Mouse (Mus musculus) liver, embryonic 16.5 days (tissue): ENCODE measurements around the gene Scaper. TPM values are rescaled to one million over a fixed set of nuclear protein-coding genes. Genes with fewer than 3 reads are reported as not detected.

Source experiments
- ATAC-seq: fragments of 200-750 bp; cut with Nextera tagmentation; 2 replicates; pipeline ENCODE4 v1.8.0; 2017; ENCODE audit warnings: low read depth, mild to moderate bottlenecking, moderate number of reproducible peaks, moderate library complexity
- H3K27ac ChIP-seq: fragments of 300-500 bp; sonication (generic); 2 replicates; pipeline ENCODE4 v1.5.1; 2014; ENCODE audit warnings: mild to moderate bottlenecking, low read length
- H3K27me3 ChIP-seq: fragments of 300-500 bp; sonication (generic); 2 replicates; pipeline ENCODE4 v1.6.1; 2014; ENCODE audit warnings: low read depth, low read length, mixed read lengths; ENCODE audit not compliant: control insufficient read depth, insufficient read depth
- H3K36me3 ChIP-seq: fragments of 300-500 bp; sonication (generic); 2 replicates; pipeline ENCODE4 v1.6.1; 2014; ENCODE audit warnings: mild to moderate bottlenecking; ENCODE audit not compliant: control insufficient read depth, insufficient read depth
- H3K4me1 ChIP-seq: fragments of 300-500 bp; sonication (generic); 2 replicates; pipeline ENCODE4 v1.6.1; 2014; ENCODE audit warnings: low read depth, low read length, mixed read lengths; ENCODE audit not compliant: control insufficient read depth
- H3K4me2 ChIP-seq: fragments of 300-500 bp; sonication (generic); 2 replicates; pipeline ENCODE4 v1.6.1; 2014; ENCODE audit warnings: low read depth, low read length, mixed read lengths
- H3K4me3 ChIP-seq: fragments of 300-500 bp; sonication (generic); 2 replicates; pipeline ENCODE4 v1.5.1; 2014; ENCODE audit warnings: low read depth, mild to moderate bottlenecking, low read length
- H3K9ac ChIP-seq: fragments of 300-500 bp; sonication (generic); 2 replicates; pipeline ENCODE4 v1.6.1; 2014; ENCODE audit warnings: low read depth, low read length
- H3K9me3 ChIP-seq: fragments of 300-500 bp; sonication (generic); replicated peaks from 2 replicates; pipeline ENCODE4 v1.6.1; 2016; ENCODE audit warnings: low read length; ENCODE audit not compliant: control insufficient read depth
- WGBS: fragments of 180-500 bp; shearing (Covaris S2); extraction: QIAGEN DNeasy Blood & Tissue Kit; methylation state at CpG from one replicate; pipeline ENCODE4 v1.1.7; 2014; ENCODE audit not compliant: insufficient replicate concordance; 5-methylcytosine and 5-hydroxymethylcytosine counted together
- polyA plus RNA-seq: library from polyadenylated mRNA; unstranded; fragments of >200 nt; fragmentation: Nextera tagmentation; extraction: Ambion mirVana; gene quantifications from 2 replicates; pipeline ENCODE4 v1.2.1, GENCODE M21; 2015

Scaper gene
- polyA plus RNA-seq, 1 experiment from 2014 or later, result 1.8 TPM

- no peak overlapping the region for H3K9ac ChIP-seq
- no peak overlapping the region for H3K27ac ChIP-seq
- no peak overlapping the region for H3K4me3 ChIP-seq
- H3K27me3 ChIP-seq, result peaks cover 79% of the 10 kb centered on the region
- ATAC-seq, result no peak
- H3K4me1 ChIP-seq, result peaks cover 11% of the 10 kb centered on the region
- H3K4me2 ChIP-seq, result no peak overlapping the region
- H3K36me3 ChIP-seq, result no peaks in the 10 kb centered on the region
- H3K9me3 ChIP-seq, result no peaks in the 10 kb centered on the region
- WGBS, result 4% methylated on average over 1 of the region's 1 CpGs
Observed at GRCm38 (mm10) chr9:55539006-55539405, 398.9 kb downstream of the Scaper start.

- H3K4me1 ChIP-seq, result peaks cover 11% of the 10 kb centered on the region
- H3K27me3 ChIP-seq, result peaks cover 73% of the 10 kb centered on the region
- WGBS, result 18% methylated on average over 4 of the region's 4 CpGs
- no peak within 1 kb of the TSS for H3K9ac ChIP-seq
- H3K9me3 ChIP-seq, result no peaks in the 10 kb centered on the region
- no peaks in the 10 kb centered on the region for H3K36me3 ChIP-seq
- no peak within 1 kb of the TSS for H3K4me2 ChIP-seq
- no peak within 1 kb of the TSS for H3K4me3 ChIP-seq
- no peak within 1 kb of the TSS for H3K27ac ChIP-seq
- no peak for ATAC-seq
Observed at GRCm38 (mm10) chr9:55538377-55538776, 399.5 kb downstream of the Scaper start, which contains the start of gene Isl2. Gene Isl2 (plus strand): TSS chr9:55538672.

DNA sequence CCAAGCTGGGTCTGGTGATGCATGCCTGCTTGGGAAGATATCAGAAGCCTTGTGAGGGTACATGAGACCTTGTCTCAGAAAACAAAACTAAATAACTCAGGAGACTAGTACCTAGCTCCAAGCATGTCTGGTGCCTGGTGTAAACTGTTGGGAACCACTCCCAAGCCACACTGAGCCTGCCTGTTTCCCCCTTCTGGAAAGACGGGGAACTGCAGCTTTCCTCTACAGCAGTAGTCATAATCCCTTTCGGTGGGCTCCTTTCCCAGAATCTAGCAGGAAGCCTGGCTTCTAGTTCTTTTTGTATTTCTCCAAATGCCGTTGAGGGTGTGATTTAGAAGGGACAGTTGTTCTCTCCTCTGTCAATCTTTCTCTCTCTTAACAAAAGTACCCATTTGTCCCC, 402.0 kb downstream of the Scaper start:
- peaks cover 48% of the 10 kb centered on the region for H3K27me3 ChIP-seq

GRCm38 (mm10) chr9:55525716-55526115, 412.2 kb downstream of the Scaper start:
- no peak overlapping the region for H3K9ac ChIP-seq

More for the DNA sequence above, 402.0 kb downstream of the Scaper start:
- ATAC-seq, result no peak
- Histone ChIP-seq H3K9ac (no peak overlapping the region), H3K4me3 (no peak overlapping the region), H3K4me2 (no peak overlapping the region), H3K9me3 (no peaks in the 10 kb centered on the region), H3K4me1 (peaks cover 2% of the 10 kb centered on the region), H3K36me3 (no peaks in the 10 kb centered on the region), H3K27ac (no peak overlapping the region)
- WGBS, result 15% methylated on average over 3 of the region's 3 CpGs

DNA sequence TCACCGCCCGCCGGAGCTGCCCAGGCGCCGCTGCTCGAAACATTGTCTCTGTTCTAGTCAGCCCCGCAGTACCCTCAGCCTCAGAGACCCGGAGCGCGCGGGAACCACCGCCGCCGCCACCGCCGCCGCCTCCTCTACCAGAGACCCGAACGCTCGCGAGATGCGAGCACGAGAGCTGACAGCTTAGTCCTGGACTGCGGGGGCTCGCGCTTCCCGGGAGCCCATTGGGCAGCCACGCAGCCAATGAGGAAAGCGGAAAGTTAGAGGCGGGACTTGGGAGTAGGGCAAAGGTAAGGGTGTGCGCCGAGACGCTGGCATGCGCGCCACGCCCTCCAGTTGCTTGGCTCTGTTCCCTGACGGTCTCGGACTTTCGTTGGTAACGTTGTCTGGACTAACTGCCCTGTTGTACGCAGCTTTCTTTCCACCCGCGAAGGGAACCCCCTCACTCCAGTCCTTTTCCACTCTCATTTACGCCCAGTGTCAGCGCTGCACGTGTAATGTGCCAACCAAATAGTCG, 425.8 kb downstream of the Scaper start, which contains the start of gene Etfa:
Etfa (minus strand) TSS at position 217 of the 517 bp plus-strand sequence.
- Histone ChIP-seq H3K9me3 (no peaks in the 10 kb centered on the region), H3K27me3 (no peaks in the 10 kb centered on the region; the same call in 1 of the 2 replicates), H3K4me2 (peak within 1 kb of the TSS; percentile 95), H3K4me3 (peak within 1 kb of the TSS; percentile 82), H3K4me1 (peaks cover 17% of the 10 kb centered on the region), H3K36me3 (no peaks in the 10 kb centered on the region), H3K9ac (peak within 1 kb of the TSS; percentile 90), H3K27ac (peak within 1 kb of the TSS; percentile 92)
- peak; percentile 99 for ATAC-seq
- WGBS, result under 1% methylated on average over 47 of the region's 47 CpGs

More at GRCm38 (mm10) chr9:55525716-55526115, 412.2 kb downstream of the Scaper start:
- Histone ChIP-seq H3K4me1 (no peaks in the 10 kb centered on the region), H3K9me3 (no peaks in the 10 kb centered on the region), H3K4me3 (no peak overlapping the region), H3K36me3 (no peaks in the 10 kb centered on the region), H3K4me2 (no peak overlapping the region), H3K27ac (no peak overlapping the region), H3K27me3 (no peaks in the 10 kb centered on the region; the same call in 1 of the 2 replicates)
- no peak for ATAC-seq
- WGBS, result 41% methylated on average over 4 of the region's 4 CpGs

GRCm38 (mm10) chr9:55511521-55511993, 426.4 kb downstream of the Scaper start:
- Histone ChIP-seq H3K4me1 (peaks cover 17% of the 10 kb centered on the region), H3K9ac (peak overlapping the region; percentile 90), H3K36me3 (no peaks in the 10 kb centered on the region), H3K4me3 (peak overlapping the region; percentile 82), H3K27ac (peak overlapping the region; percentile 92), H3K9me3 (no peaks in the 10 kb centered on the region), H3K27me3 (no peaks in the 10 kb centered on the region; the same call in 1 of the 2 replicates), H3K4me2 (peak overlapping the region; percentile 95)
- peak; percentile 70 for ATAC-seq
- under 1% methylated on average over 32 of the region's 32 CpGs for WGBS

GRCm38 (mm10) chr9:55510651-55511235, 427.2 kb downstream of the Scaper start:
- Histone ChIP-seq H3K4me3 (peak overlapping the region; percentile 82), H3K4me2 (peak overlapping the region; percentile 95), H3K4me1 (peaks cover 17% of the 10 kb centered on the region), H3K9ac (peak overlapping the region; percentile 90), H3K27me3 (no peaks in the 10 kb centered on the region; the same call in 1 of the 2 replicates), H3K36me3 (no peaks in the 10 kb centered on the region), H3K27ac (no peak overlapping the region), H3K9me3 (no peaks in the 10 kb centered on the region)
- 70% methylated on average over 10 of the region's 10 CpGs for WGBS
- ATAC-seq, result no peak

DNA sequence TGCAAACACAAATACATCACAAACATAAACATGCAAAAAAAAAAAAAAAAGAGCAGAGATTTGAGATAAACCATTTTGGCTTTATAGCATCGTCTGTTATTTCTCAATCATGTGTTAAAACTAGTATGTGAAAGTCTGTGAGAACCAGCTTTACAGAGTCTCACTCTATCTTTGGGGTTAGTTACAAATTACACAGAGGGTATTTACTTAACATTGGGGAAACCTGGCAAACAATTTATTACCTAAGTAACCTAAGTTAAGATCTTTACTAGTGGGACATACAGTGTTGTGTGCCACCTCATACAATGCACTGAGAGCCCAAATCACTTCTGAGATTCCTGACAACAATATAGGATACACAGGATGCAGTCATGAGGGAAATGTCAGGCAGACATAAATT, 428.2 kb downstream of the Scaper start:
- Histone ChIP-seq H3K4me1 (peaks cover 17% of the 10 kb centered on the region), H3K4me2 (peak overlapping the region; percentile 33; the same call in 1 of the 2 replicates), H3K9ac (no peak overlapping the region), H3K27me3 (no peaks in the 10 kb centered on the region), H3K36me3 (no peaks in the 10 kb centered on the region), H3K4me3 (no peak overlapping the region), H3K9me3 (no peaks in the 10 kb centered on the region), H3K27ac (no peak overlapping the region)
- ATAC-seq, result no peak
- 61% methylated on average over 1 of the region's 1 CpGs for WGBS

DNA sequence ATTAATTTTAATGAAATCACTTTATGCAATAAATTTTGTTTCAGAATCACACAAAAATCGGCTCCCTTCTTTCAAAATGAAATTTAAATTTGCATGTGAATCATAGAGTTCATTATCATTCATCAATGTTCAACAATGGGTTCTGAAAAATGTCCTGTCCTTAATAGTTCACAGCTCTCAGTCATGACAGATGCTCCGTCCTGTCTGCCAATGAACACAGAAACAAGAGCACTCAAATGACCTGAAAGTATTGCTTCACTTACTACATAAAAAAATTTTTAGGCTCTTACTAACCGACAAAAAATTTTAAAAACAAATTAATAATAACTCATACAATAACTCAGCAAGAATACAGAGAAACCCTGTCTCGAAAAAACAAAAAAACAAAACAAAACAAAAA, 429.2 kb downstream of the Scaper start:
- Histone ChIP-seq H3K4me1 (peaks cover 17% of the 10 kb centered on the region), H3K9ac (no peak overlapping the region), H3K27ac (no peak overlapping the region), H3K36me3 (no peaks in the 10 kb centered on the region), H3K4me2 (no peak overlapping the region), H3K27me3 (no peaks in the 10 kb centered on the region), H3K4me3 (no peak overlapping the region), H3K9me3 (no peaks in the 10 kb centered on the region)
- WGBS, result 72% methylated on average over 4 of the region's 4 CpGs
- no peak for ATAC-seq
